Mouse (Mus musculus): ENCODE results near the gene Rad50. TPM values are rescaled to one million over a fixed set of nuclear protein-coding genes. Genes with fewer than 3 reads are reported as not detected.

Gene Rad50
- total and polyA plus RNA-seq, 3 experiments: 39.6 to 53.6 (median 48.2) TPM

GRCm38 (mm10) chr11:53707718-53708009 is 545 bp upstream of the Rad50 start:
- Histone ChIP-seq H3K4me3 (replicated peaks in 1 of 3; ENCODE audit: low read depth in 2 of 3, low read length in 2 of 3, poor library complexity in 1 of 3) (peak overlapping the region; percentile 61 to 97 (median 89)), H3K27ac (ENCODE audit: insufficient read depth, low read depth) (no peak overlapping the region), H3K36me3 (replicated peaks in 1 of 2; ENCODE audit: control insufficient read depth in 1 of 2, insufficient read depth in 1 of 2, low read length in 1 of 2) (peaks cover 11 to 26% of the 10 kb centered on the region in 2 experiments), H3K4me2 (ENCODE audit: insufficient read depth, low read depth, poor library complexity, severe bottlenecking) (peak overlapping the region; percentile 99), H3K4me1 (ENCODE audit: control insufficient read depth in 1 of 2, insufficient read depth in 2 of 2) (peaks cover 5 to 39% of the 10 kb centered on the region in 2 experiments; a peak in 3 of 4 replicates), H3K9ac (ENCODE audit: insufficient read depth, low read depth) (peak overlapping the region; percentile 97), H3K27me3 (replicated peaks) (no peaks in the 10 kb centered on the region), H3K9me3 (replicated peaks; ENCODE audit: low read length) (no peaks in the 10 kb centered on the region), H3K79me2 (replicated peaks; ENCODE audit: control insufficient read depth, extremely low read depth, insufficient read depth, poor library complexity, severe bottlenecking) (peaks cover 18% of the 10 kb centered on the region)
- DNase-seq (ENCODE audit: extremely low read depth): no peak
- TF ChIP-seq ZKSCAN1 (IDR thresholded peaks at IDR 0.05; ENCODE audit: borderline replicate concordance, low read depth, low read length) (no peak), BHLHE40 (IDR thresholded peaks at IDR 0.05; ENCODE audit: low read depth, low read length) (peak; percentile 86), MXI1 (IDR thresholded peaks at IDR 0.05; ENCODE audit: low read depth, low read length) (no peak), USF1 (IDR thresholded peaks at IDR 0.05; ENCODE audit: low read depth, low read length) (peak; percentile 89), E2F4 (IDR thresholded peaks at IDR 0.05; ENCODE audit: insufficient replicate concordance, low read depth, low read length) (no peak), USF2 (conservative IDR thresholded peaks at IDR 0.05; ENCODE audit: low read depth, low read length) (peak; percentile 92), TBP (conservative IDR thresholded peaks at IDR 0.05; ENCODE audit: low read depth, low read length) (no peak), RCOR1 (conservative IDR thresholded peaks at IDR 0.05; ENCODE audit: low read depth, low read length) (no peak)
- dilution Hi-C loops (cut with MboI; ENCODE audit: extremely low pct_ligation_motif_present, extremely low pct_unique_long_range_greater_than_20kb, low sequenced_read_pairs) (no loop called here), in situ Hi-C loops (cut with MboI; ENCODE audit: low pct_ligation_motif_present, low pct_unique_long_range_greater_than_20kb, low sequenced_read_pairs) (no loop called here)

DNA sequence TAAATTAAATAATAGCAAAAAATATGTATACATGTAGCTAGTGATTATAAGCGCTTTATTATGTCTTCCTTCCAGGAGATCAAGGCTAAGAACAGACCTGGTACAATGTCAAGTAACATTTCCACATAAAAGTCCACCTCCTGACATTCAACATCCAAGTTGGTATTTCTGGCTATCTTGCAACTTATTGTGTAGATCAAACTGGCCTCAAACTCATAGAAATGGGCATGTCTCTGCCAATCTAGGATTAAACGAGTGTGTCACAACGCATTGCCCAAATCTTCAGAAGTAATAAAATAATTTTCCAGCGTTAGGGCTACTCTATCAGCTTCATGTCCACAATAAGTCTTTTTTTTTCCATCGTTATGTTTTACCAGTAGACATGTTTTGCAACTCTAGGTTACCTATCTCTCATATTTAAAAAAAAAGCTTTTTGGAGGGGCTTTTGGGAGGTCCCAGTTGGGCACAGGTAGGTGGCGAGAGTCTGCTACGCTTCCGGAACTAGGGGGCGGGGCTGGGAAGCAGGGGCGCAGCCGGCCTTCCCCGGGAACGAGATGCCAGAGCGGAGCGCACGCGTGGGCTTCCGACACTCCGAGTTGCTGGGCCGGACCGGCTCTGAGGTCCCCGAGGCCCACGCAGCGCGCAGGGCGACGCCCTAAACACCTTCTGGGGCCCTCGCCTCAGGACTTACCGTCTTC is 734 bp downstream of the Rad50 start:
- Histone ChIP-seq H3K79me2 (replicated peaks; ENCODE audit: control insufficient read depth, extremely low read depth, insufficient read depth, poor library complexity, severe bottlenecking) (peaks cover 18% of the 10 kb centered on the region), H3K4me2 (ENCODE audit: insufficient read depth, low read depth, poor library complexity, severe bottlenecking) (peak overlapping the region; percentile 94), H3K27ac (ENCODE audit: insufficient read depth, low read depth) (peak overlapping the region; percentile 69), H3K27me3 (replicated peaks) (no peaks in the 10 kb centered on the region), H3K4me1 (ENCODE audit: control insufficient read depth in 1 of 2, insufficient read depth in 2 of 2) (peaks cover 5 to 39% of the 10 kb centered on the region in 2 experiments; a peak in 3 of 4 replicates), H3K9me3 (replicated peaks; ENCODE audit: low read length) (no peaks in the 10 kb centered on the region), H3K36me3 (replicated peaks in 1 of 2; ENCODE audit: control insufficient read depth in 1 of 2, insufficient read depth in 1 of 2, low read length in 1 of 2) (peaks cover 13 to 37% of the 10 kb centered on the region in 2 experiments), H3K4me3 (replicated peaks in 1 of 3; ENCODE audit: low read depth in 2 of 3, low read length in 2 of 3, poor library complexity in 1 of 3) (peak overlapping the region; percentile 61 to 97 (median 89)), H3K9ac (ENCODE audit: insufficient read depth, low read depth) (peak overlapping the region; percentile 97)
- in situ Hi-C loops (cut with MboI; ENCODE audit: low pct_ligation_motif_present, low pct_unique_long_range_greater_than_20kb, low sequenced_read_pairs): no loop called here
- dilution Hi-C loops (cut with MboI; ENCODE audit: extremely low pct_ligation_motif_present, extremely low pct_unique_long_range_greater_than_20kb, low sequenced_read_pairs): no loop called here
- peak; percentile 69 for DNase-seq (ENCODE audit: extremely low read depth)
- TF ChIP-seq USF1 (IDR thresholded peaks at IDR 0.05; ENCODE audit: low read depth, low read length) (peak; percentile 2; the same call in 1 of the 2 replicates), TBP (conservative IDR thresholded peaks at IDR 0.05; ENCODE audit: low read depth, low read length) (no peak), SIN3A (IDR thresholded peaks at IDR 0.05; ENCODE audit: low read length) (0 out of 2 replicates have a peak, but pooled peaks have one; percentile 43), CHD1 (IDR thresholded peaks at IDR 0.05; ENCODE audit: low read depth, low read length) (peak; percentile 86; the same call in 1 of the 2 replicates), E2F4 (IDR thresholded peaks at IDR 0.05; ENCODE audit: insufficient replicate concordance, low read depth, low read length) (no peak), MAFK (IDR thresholded peaks at IDR 0.05; ENCODE audit: insufficient replicate concordance, low read length) (no peak), NELFE (IDR thresholded peaks at IDR 0.05; ENCODE audit: low read depth, low read length) (no peak), IRF4 (IDR thresholded peaks at IDR 0.05; ENCODE audit: low read depth, low read length) (peak; percentile 38; the same call in 1 of the 2 replicates), ZMIZ1 (IDR thresholded peaks at IDR 0.05; ENCODE audit: low read depth, low read length) (no peak; the same call in 1 of the 2 replicates), MAX (IDR thresholded peaks at IDR 0.05; ENCODE audit: low read length) (no peak), MYC (IDR thresholded peaks at IDR 0.05; ENCODE audit: low read depth, low read length) (no peak), MAZ (IDR thresholded peaks at IDR 0.05; ENCODE audit: low read depth, low read length) (peak; percentile 80; the same call in 1 of the 2 replicates), GABPA (IDR thresholded peaks at IDR 0.05; ENCODE audit: insufficient replicate concordance, low read depth, low read length) (no peak), RCOR1 (conservative IDR thresholded peaks at IDR 0.05; ENCODE audit: low read depth, low read length) (peak; percentile 54; the same call in 1 of the 2 replicates), SMC3 (IDR thresholded peaks at IDR 0.05; ENCODE audit: low read depth, low read length) (no peak), ZKSCAN1 (IDR thresholded peaks at IDR 0.05; ENCODE audit: borderline replicate concordance, low read depth, low read length) (no peak), POLR2A (IDR thresholded peaks at IDR 0.05; ENCODE audit: low read depth, low read length) (no peak; the same call in 1 of the 2 replicates), ZNF384 (IDR thresholded peaks at IDR 0.05; ENCODE audit: low read depth, low read length) (peak; percentile 79), TCF12 (IDR thresholded peaks at IDR 0.05; ENCODE audit: low read depth, low read length) (peak; percentile 52; the same call in 1 of the 2 replicates), POLR2AphosphoS2 (IDR thresholded peaks at IDR 0.05; ENCODE audit: low read depth, low read length) (no peak), CTCF (conservative IDR thresholded peaks at IDR 0.05 in 1 of 2, IDR thresholded peaks at IDR 0.05 in 1 of 2; ENCODE audit: low read depth in 2 of 2, low read length in 2 of 2) (peak in 1 of 2 experiments; percentile 13; a peak in 1 of 4 replicates), MXI1 (IDR thresholded peaks at IDR 0.05; ENCODE audit: low read depth, low read length) (no peak), EP300 (IDR thresholded peaks at IDR 0.05; ENCODE audit: low read length) (peak; percentile 23; the same call in 1 of the 2 replicates), JUND (conservative IDR thresholded peaks at IDR 0.05; ENCODE audit: low read depth, low read length) (no peak), RAD21 (IDR thresholded peaks at IDR 0.05; ENCODE audit: low read depth, low read length) (no peak), JUN (IDR thresholded peaks at IDR 0.05; ENCODE audit: insufficient read depth, low read depth, low read length) (no peak), BHLHE40 (IDR thresholded peaks at IDR 0.05; ENCODE audit: low read depth, low read length) (peak; percentile 55), UBTF (IDR thresholded peaks at IDR 0.05; ENCODE audit: low read depth, low read length) (no peak), PAX5 (IDR thresholded peaks at IDR 0.05; ENCODE audit: low read length) (no peak)

Measured in CH12.LX (cell line).